Mouse (Mus musculus) CD4-positive helper T cell, adult 2 months (primary cell): ENCODE results near the gene 3110070M22Rik.
"Not testable (repeated sequence)": the region's sequence is repeated elsewhere in the genome, so short reads cannot be mapped to it uniquely, and the experiment has no call there.

ENCODE experiments used
- DNase-seq: peaks from one replicate; pipeline ENCODE4 v3.0.0-alpha.2; 2012; ENCODE audit warnings: low read depth, missing footprints, low spot score

The 3110070M22Rik gene

GRCm38 (mm10) chr13:119487880-119488580 lies at the start of gene 3110070M22Rik, which contains the start of gene Tmem267:
Gene 3110070M22Rik, minus strand, starts transcription at chr13:119488383.
Gene Tmem267, plus strand, starts transcription at chr13:119488039.
- peak; percentile 89 for DNase-seq

- DNase-seq: not testable (repeated sequence)
Observed at GRCm38 (mm10) chr13:119494938-119495337, 6.8 kb upstream of the 3110070M22Rik start.

- DNase-seq: not testable (repeated sequence)
Observed at GRCm38 (mm10) chr13:119492083-119492482, 3.9 kb upstream of the 3110070M22Rik start.

GRCm38 (mm10) chr13:119487354-119487753 lies 829 bp downstream of the 3110070M22Rik start:
- DNase-seq: no peak

- DNase-seq: no peak
Observed at GRCm38 (mm10) chr13:119477789-119478188, 10.4 kb downstream of the 3110070M22Rik start.

- DNase-seq: no peak
Observed at GRCm38 (mm10) chr13:119476631-119477030, 11.6 kb downstream of the 3110070M22Rik start.

- DNase-seq: peak; percentile 93
Observed at GRCm38 (mm10) chr13:119462596-119463560, 25.3 kb downstream of the 3110070M22Rik start, which contains the start of gene 4833420G17Rik. Gene 4833420G17Rik, plus strand, starts transcription at chr13:119462768.

GRCm38 (mm10) chr13:119461900-119462595 lies 26.1 kb downstream of the 3110070M22Rik start:
- no peak for DNase-seq

GRCm38 (mm10) chr13:119456342-119456741 lies 31.8 kb downstream of the 3110070M22Rik start:
- DNase-seq: no peak

GRCm38 (mm10) chr13:119455082-119455481 lies 33.1 kb downstream of the 3110070M22Rik start:
- no peak for DNase-seq

- no peak for DNase-seq
Observed at GRCm38 (mm10) chr13:119453563-119453962, 34.6 kb downstream of the 3110070M22Rik start.

- DNase-seq: no peak
Observed at GRCm38 (mm10) chr13:119442244-119442643, 45.9 kb downstream of the 3110070M22Rik start.
